Mouse (Mus musculus) adrenal gland, postnatal 10 days (tissue): ENCODE measurements around the gene Olfr455. TPM values are rescaled to one million over a fixed set of nuclear protein-coding genes. Genes with fewer than 3 reads are reported as not detected.

ENCODE experiments used
- DNase-seq: peaks from one replicate; pipeline ENCODE4 v3.0.0; 2021; ENCODE audit warnings: mixed read lengths
- long read RNA-seq, 2 experiments: library from polyadenylated mRNA; stranded (forward); transcript quantifications; one replicate each; pipeline ENCODE4 v2.0.0; 2021
- total RNA-seq, 2 experiments: library from RNA; stranded (reverse); gene quantifications; 2 replicates each; pipeline ENCODE4 v1.2.3; 2021

Olfr455 gene
- total RNA-seq, result not detected
- long read RNA-seq, experiment 1, result 0 reads
- long read RNA-seq, experiment 2, result 0 reads

GRCm38 (mm10) chr6:42547461-42547860 is at the start of gene Olfr455:
Olfr455 (minus strand) TSS chr6:42547587.
- DNase-seq, result peak; percentile 62

GRCm38 (mm10) chr6:42593138-42593882 is 45.9 kb upstream of the Olfr455 start:
- no peak for DNase-seq

- no peak for DNase-seq
Observed at GRCm38 (mm10) chr6:42586569-42586968, 39.2 kb upstream of the Olfr455 start.

GRCm38 (mm10) chr6:42583488-42583872 is 36.1 kb upstream of the Olfr455 start:
- peak; percentile 82 for DNase-seq

GRCm38 (mm10) chr6:42582741-42583487 is 35.5 kb upstream of the Olfr455 start:
- peak; percentile 3 for DNase-seq

GRCm38 (mm10) chr6:42578678-42579077 is 31.3 kb upstream of the Olfr455 start:
- DNase-seq, result peak; percentile 18

- DNase-seq, result no peak
Observed at GRCm38 (mm10) chr6:42577433-42577832, 30.0 kb upstream of the Olfr455 start.

GRCm38 (mm10) chr6:42568205-42568604 is 20.8 kb upstream of the Olfr455 start:
- DNase-seq, result no peak

GRCm38 (mm10) chr6:42566076-42566598 is 18.8 kb upstream of the Olfr455 start:
- DNase-seq, result no peak

GRCm38 (mm10) chr6:42562280-42562679 is 14.9 kb upstream of the Olfr455 start:
- no peak for DNase-seq

GRCm38 (mm10) chr6:42560885-42561284 is 13.5 kb upstream of the Olfr455 start:
- DNase-seq, result no peak

- DNase-seq, result no peak
Observed at GRCm38 (mm10) chr6:42558641-42559040, 11.3 kb upstream of the Olfr455 start.

- DNase-seq, result no peak
Observed at GRCm38 (mm10) chr6:42546180-42546579, 1.2 kb downstream of the Olfr455 start.

- DNase-seq, result peak; percentile 17
Observed at GRCm38 (mm10) chr6:42545451-42545885, 1.9 kb downstream of the Olfr455 start.

GRCm38 (mm10) chr6:42544846-42545245 is 2.5 kb downstream of the Olfr455 start:
- no peak for DNase-seq

- DNase-seq, result peak; percentile 45
Observed at GRCm38 (mm10) chr6:42542036-42543031, 5.1 kb downstream of the Olfr455 start.

GRCm38 (mm10) chr6:42540681-42541080 is 6.7 kb downstream of the Olfr455 start:
- no peak for DNase-seq

- no peak for DNase-seq
Observed at GRCm38 (mm10) chr6:42539711-42540110, 7.7 kb downstream of the Olfr455 start.

- DNase-seq, result no peak
Observed at GRCm38 (mm10) chr6:42513461-42513860, 33.9 kb downstream of the Olfr455 start.

GRCm38 (mm10) chr6:42509311-42509710 is 38.1 kb downstream of the Olfr455 start:
- no peak for DNase-seq

- DNase-seq, result peak; percentile 24
Observed at GRCm38 (mm10) chr6:42503478-42503877, 43.9 kb downstream of the Olfr455 start.

- no peak for DNase-seq
Observed at GRCm38 (mm10) chr6:42489731-42490130, 57.7 kb downstream of the Olfr455 start.
